Mouse (Mus musculus) kidney, postnatal 0 days (tissue): ENCODE measurements at regions not wholly inside any gene's neighbourhood (a gene's known extent, or its start where the extent isn't known, plus 50 kb on each side); places are given as distances from the start of the nearest gene placed in this dataset.
"Not testable (repeated sequence)": the region's sequence is repeated elsewhere in the genome, so short reads cannot be mapped to it uniquely, and the experiment has no call there.

Source experiments
- ATAC-seq: fragments of 200-750 bp; cut with Nextera tagmentation; replicated peaks from 2 replicates; pipeline ENCODE4 v1.8.0; 2017; ENCODE audit warnings: low read depth, moderate number of reproducible peaks, moderate TSS enrichment, moderate library complexity; ENCODE audit not compliant: low FRiP score
- DNase-seq: peaks from one replicate; pipeline ENCODE4 v3.0.0-alpha.2; 2016; ENCODE audit warnings: low spot score
- H3K27ac ChIP-seq: fragments of 300-500 bp; sonication (generic); 2 replicates; pipeline ENCODE4 v1.5.1; 2014; ENCODE audit warnings: mild to moderate bottlenecking
- H3K27me3 ChIP-seq: fragments of 300-500 bp; sonication (generic); 2 replicates; pipeline ENCODE4 v1.6.1; 2014; ENCODE audit warnings: low read length, mixed read lengths; ENCODE audit not compliant: insufficient read depth
- H3K36me3 ChIP-seq: fragments of 300-500 bp; sonication (generic); 2 replicates; pipeline ENCODE4 v1.6.1; 2014; ENCODE audit warnings: low read length, mixed read lengths; ENCODE audit not compliant: insufficient read depth
- H3K4me1 ChIP-seq: fragments of 300-500 bp; sonication (generic); replicated peaks from 2 replicates; pipeline ENCODE4 v1.6.1; 2014; ENCODE audit warnings: antibody characterized with exemption, low read length, mixed read lengths; ENCODE audit not compliant: insufficient read depth
- H3K4me2 ChIP-seq: fragments of 300-500 bp; sonication (generic); 2 replicates; pipeline ENCODE4 v1.6.1; 2014; ENCODE audit warnings: mild to moderate bottlenecking, low read length, moderate library complexity, mixed read lengths
- H3K4me3 ChIP-seq: fragments of 300-500 bp; sonication (generic); replicated peaks from 2 replicates; pipeline ENCODE4 v1.5.1; 2014; ENCODE audit warnings: low read depth, low read length
- H3K9ac ChIP-seq: fragments of 300-500 bp; sonication (generic); 2 replicates; pipeline ENCODE4 v1.6.1; 2014; ENCODE audit warnings: low read depth, low read length
- H3K9me3 ChIP-seq: fragments of 300-500 bp; sonication (generic); replicated peaks from 2 replicates; pipeline ENCODE4 v1.6.1; 2016; ENCODE audit warnings: low read length, inconsistent platforms, mixed read lengths
- CTCF ChIP-seq: IDR thresholded peaks from 2 replicates; pipeline ENCODE4 v1.5.1; 2016; ENCODE audit warnings: antibody characterized with exemption, low read depth, mild to moderate bottlenecking, moderate library complexity
- WGBS: fragments of 180-500 bp; shearing (Covaris S2); extraction: QIAGEN DNeasy Blood & Tissue Kit; methylation state at CpG from one replicate; pipeline ENCODE4 v1.1.7; 2014; 5-methylcytosine and 5-hydroxymethylcytosine counted together

DNA sequence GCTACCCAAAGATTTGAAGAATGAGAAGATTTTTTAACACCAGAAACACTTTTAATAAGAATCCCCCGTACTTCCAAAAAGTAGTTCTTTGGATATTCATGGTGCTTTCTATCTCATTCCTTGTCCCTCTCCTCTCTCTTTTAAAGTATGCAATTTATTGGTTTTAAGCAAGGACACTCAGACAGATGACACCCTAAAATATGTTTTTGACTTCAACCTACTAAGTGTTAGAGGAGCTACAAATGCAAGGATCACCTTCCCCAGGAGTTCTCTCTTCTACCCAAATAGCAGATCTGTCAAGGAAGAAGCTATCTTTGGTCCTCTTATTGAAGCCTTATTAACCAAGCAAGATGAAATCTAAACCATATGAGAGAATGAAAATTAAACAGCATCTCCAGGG, 86.6 kb upstream of the Ifngr1 start:
- DNase-seq (no peak), ATAC-seq (no peak)
- Histone ChIP-seq H3K4me1 (no peaks in the 10 kb centered on the region), H3K4me3 (no peak overlapping the region), H3K27me3 (no peaks in the 10 kb centered on the region), H3K27ac (no peak overlapping the region), H3K4me2 (no peak overlapping the region), H3K9me3 (no peaks in the 10 kb centered on the region), H3K9ac (no peak overlapping the region), H3K36me3 (no peaks in the 10 kb centered on the region)
- WGBS: 97% methylated on average over 1 of the region's 1 CpGs
- TF ChIP-seq CTCF: no peak

- no peaks in the 10 kb centered on the region for H3K36me3 ChIP-seq
- no peaks in the 10 kb centered on the region for H3K4me1 ChIP-seq
- ATAC-seq: no peak
- no peak for DNase-seq
- 85% methylated on average over 6 of the region's 6 CpGs for WGBS
- H3K27me3 ChIP-seq: no peaks in the 10 kb centered on the region
- H3K9ac ChIP-seq: no peak overlapping the region
- no peak for TF ChIP-seq CTCF
- H3K9me3 ChIP-seq: no peaks in the 10 kb centered on the region
- H3K4me2 ChIP-seq: no peak overlapping the region
- H3K4me3 ChIP-seq: no peak overlapping the region
- no peak overlapping the region for H3K27ac ChIP-seq
These were observed 85.8 kb upstream of the Ifngr1 start for GRCm38 (mm10) chr10:19505979-19506378.

- Histone ChIP-seq H3K27ac (no peak overlapping the region), H3K4me3 (no peak overlapping the region), H3K27me3 (no peaks in the 10 kb centered on the region), H3K4me2 (no peak overlapping the region), H3K9ac (no peak overlapping the region), H3K36me3 (no peaks in the 10 kb centered on the region), H3K4me1 (no peaks in the 10 kb centered on the region), H3K9me3 (no peaks in the 10 kb centered on the region)
- no peak for DNase-seq
- no peak for TF ChIP-seq CTCF
- ATAC-seq: no peak
These were observed 85.3 kb upstream of the Ifngr1 start for GRCm38 (mm10) chr10:19506434-19506833.

- DNase-seq (no peak), ATAC-seq (no peak)
- TF ChIP-seq CTCF: no peak
- 64% methylated on average over 5 of the region's 5 CpGs for WGBS
- Histone ChIP-seq H3K27ac (no peak overlapping the region), H3K4me3 (no peak overlapping the region), H3K9me3 (no peaks in the 10 kb centered on the region), H3K9ac (no peak overlapping the region), H3K4me2 (no peak overlapping the region), H3K4me1 (no peaks in the 10 kb centered on the region), H3K36me3 (no peaks in the 10 kb centered on the region), H3K27me3 (no peaks in the 10 kb centered on the region)
These were observed 83.5 kb upstream of the Ifngr1 start for GRCm38 (mm10) chr10:19508221-19508745.

GRCm38 (mm10) chr10:19510047-19510446, 81.7 kb upstream of the Ifngr1 start:
- no peak overlapping the region for H3K4me2 ChIP-seq
- H3K4me3 ChIP-seq: no peak overlapping the region
- 53% methylated on average over 10 of the region's 10 CpGs for WGBS
- DNase-seq (no peak), ATAC-seq (no peak)
- H3K36me3 ChIP-seq: no peaks in the 10 kb centered on the region
- TF ChIP-seq CTCF: no peak
- H3K9ac ChIP-seq: no peak overlapping the region
- H3K27ac ChIP-seq: no peak overlapping the region
- H3K27me3 ChIP-seq: no peaks in the 10 kb centered on the region
- no peaks in the 10 kb centered on the region for H3K9me3 ChIP-seq
- no peaks in the 10 kb centered on the region for H3K4me1 ChIP-seq

DNA sequence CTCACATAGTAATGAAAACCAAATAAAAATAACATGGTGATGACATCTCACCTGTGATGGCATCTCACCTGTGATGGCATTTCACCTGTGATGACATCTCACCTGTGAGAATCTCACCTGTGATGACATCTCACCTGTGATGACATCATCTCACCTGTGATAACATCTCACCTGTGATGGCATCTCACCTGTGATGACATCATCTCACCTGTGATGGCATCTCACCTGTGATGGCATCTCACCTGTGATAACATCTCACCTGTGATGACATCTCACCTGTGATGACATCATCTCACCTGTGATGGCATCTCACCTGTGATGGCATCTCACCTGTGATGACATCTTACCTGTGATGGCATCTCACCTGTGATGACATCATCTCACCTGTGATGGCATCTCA, 77.4 kb upstream of the Ifngr1 start:
- H3K9ac ChIP-seq, H3K27me3 ChIP-seq, DNase-seq, H3K9me3 ChIP-seq, H3K36me3 ChIP-seq, H3K27ac ChIP-seq, H3K4me3 ChIP-seq, ATAC-seq, H3K4me2 ChIP-seq, H3K4me1 ChIP-seq: not testable (repeated sequence)

- Histone ChIP-seq H3K4me2 (no peak overlapping the region), H3K27ac (no peak overlapping the region), H3K27me3 (no peaks in the 10 kb centered on the region), H3K4me1 (no peaks in the 10 kb centered on the region), H3K9ac (no peak overlapping the region), H3K9me3 (no peaks in the 10 kb centered on the region), H3K36me3 (no peaks in the 10 kb centered on the region), H3K4me3 (no peak overlapping the region)
- 95% methylated on average over 2 of the region's 2 CpGs for WGBS
- ATAC-seq: no peak
- no peak for DNase-seq
- TF ChIP-seq CTCF: no peak
These were observed 76.9 kb upstream of the Ifngr1 start for GRCm38 (mm10) chr10:19514837-19515236.
